ENCODE assay signal across 8 mouse cellular contexts in genomic region chr2:119028941-119029551, GRCm38 (mm10). TPM values are rescaled to one million over a fixed set of nuclear protein-coding genes. Genes with fewer than 3 reads are reported as not detected.
DNase-seq lines count a peak whose midpoint lies in the region; ATAC-seq and TF ChIP-seq lines count a peak whose summit lies in the region.

TSS of gene Ccdc32 (minus strand) at chr2:119029393.

- DNase-seq in CD4-positive helper T cell, adult 2 months (ENCODE audit: low read depth, low spot score), result peak; percentile 93
- peak; percentile 82 for DNase-seq in brain, embryonic 18.5 days (ENCODE audit: low read depth, low spot score)
- DNase-seq in kidney, postnatal 0 days (ENCODE audit: low spot score), result peak; percentile 99
- peak; percentile 88 for DNase-seq in liver, embryonic 11.5 days (ENCODE audit: low spot score)
- DNase-seq in naive thymus-derived CD4-positive, alpha-beta T cell, adult 2 months (ENCODE audit: low read depth), result peak; percentile 94

- no peaks in the 10 kb centered on the region for H3K27me3 ChIP-seq in heart, embryonic 12.5 days (replicated peaks)
- H3K27me3 ChIP-seq in kidney, postnatal 0 days (ENCODE audit: insufficient read depth, low read length), result no peaks in the 10 kb centered on the region
- H3K27me3 ChIP-seq in liver, embryonic 11.5 days (replicated peaks; ENCODE audit: control insufficient read depth, insufficient read depth, low read length), result no peaks in the 10 kb centered on the region
- H3K27me3 ChIP-seq in stomach, embryonic 14.5 days (ENCODE audit: control insufficient read depth, insufficient read depth, low read length), result no peaks in the 10 kb centered on the region

- peak within 1 kb of the TSS; percentile 74 for H3K4me3 ChIP-seq in heart, embryonic 12.5 days
- peak within 1 kb of the TSS; percentile 56 for H3K4me3 ChIP-seq in kidney, postnatal 0 days (replicated peaks; ENCODE audit: low read depth, low read length)
- peak within 1 kb of the TSS; percentile 72 for H3K4me3 ChIP-seq in liver, embryonic 11.5 days (ENCODE audit: low read depth, low read length)
- H3K4me3 ChIP-seq in stomach, embryonic 14.5 days (ENCODE audit: low read depth, low read length), result peak within 1 kb of the TSS; percentile 56

- ATAC-seq in erythroid progenitor cell, adult 5-6 weeks (replicated peaks; ENCODE audit: low FRiP score, poor library complexity, severe bottlenecking), result peak; percentile 91
- ATAC-seq in heart, embryonic 12.5 days (ENCODE audit: insufficient number of reproducible peaks, low FRiP score), result peak; percentile 92
- ATAC-seq in kidney, postnatal 0 days (replicated peaks; ENCODE audit: low FRiP score, low read depth), result peak; percentile 97
- peak; percentile 85 for ATAC-seq in liver, embryonic 11.5 days (replicated peaks; ENCODE audit: low FRiP score)
- peak; percentile 97 for ATAC-seq in stomach, embryonic 14.5 days (ENCODE audit: insufficient number of reproducible peaks, insufficient read depth, low FRiP score, low read depth)

- H3K27ac ChIP-seq in heart, embryonic 12.5 days (ENCODE audit: poor library complexity, severe bottlenecking), result no peak within 1 kb of the TSS
- H3K27ac ChIP-seq in kidney, postnatal 0 days, result peak within 1 kb of the TSS; percentile 3; the same call in 1 of the 2 replicates
- no peak within 1 kb of the TSS for H3K27ac ChIP-seq in liver, embryonic 11.5 days (ENCODE audit: low read depth, low read length)
- H3K27ac ChIP-seq in stomach, embryonic 14.5 days (ENCODE audit: low read length), result no peak within 1 kb of the TSS

- TF ChIP-seq CTCF in kidney, postnatal 0 days (IDR thresholded peaks at IDR 0.05; ENCODE audit: low read depth), result no peak

- peaks cover 9% of the 10 kb centered on the region for H3K4me1 ChIP-seq in heart, embryonic 12.5 days (replicated peaks)
- H3K4me1 ChIP-seq in kidney, postnatal 0 days (replicated peaks; ENCODE audit: insufficient read depth, low read length), result peaks cover 5% of the 10 kb centered on the region
- peaks cover 11% of the 10 kb centered on the region; the same call in 1 of the 2 replicates for H3K4me1 ChIP-seq in liver, embryonic 11.5 days (replicated peaks; ENCODE audit: control insufficient read depth, insufficient read depth, low read length)
- no peaks in the 10 kb centered on the region for H3K4me1 ChIP-seq in stomach, embryonic 14.5 days (ENCODE audit: control insufficient read depth, insufficient read depth, low read length)

- peak within 1 kb of the TSS; percentile 75 for H3K4me2 ChIP-seq in heart, embryonic 12.5 days
- H3K4me2 ChIP-seq in kidney, postnatal 0 days (ENCODE audit: low read length), result peak within 1 kb of the TSS; percentile 88
- H3K4me2 ChIP-seq in liver, embryonic 11.5 days, result peak within 1 kb of the TSS; percentile 87
- H3K4me2 ChIP-seq in stomach, embryonic 14.5 days (replicated peaks; ENCODE audit: low read depth, low read length), result peak within 1 kb of the TSS; percentile 73

- H3K9me3 ChIP-seq in heart, embryonic 12.5 days (replicated peaks), result no peaks in the 10 kb centered on the region
- H3K9me3 ChIP-seq in kidney, postnatal 0 days (replicated peaks; ENCODE audit: low read length), result no peaks in the 10 kb centered on the region
- H3K9me3 ChIP-seq in liver, embryonic 11.5 days (ENCODE audit: control insufficient read depth, low read length), result no peaks in the 10 kb centered on the region
- H3K9me3 ChIP-seq in stomach, embryonic 14.5 days (ENCODE audit: control insufficient read depth, low read depth, low read length), result no peaks in the 10 kb centered on the region

- peak within 1 kb of the TSS; percentile 80 for H3K9ac ChIP-seq in heart, embryonic 12.5 days
- peak within 1 kb of the TSS; percentile 66 for H3K9ac ChIP-seq in kidney, postnatal 0 days (ENCODE audit: low read depth, low read length)
- H3K9ac ChIP-seq in liver, embryonic 11.5 days (ENCODE audit: low read depth, low read length), result peak within 1 kb of the TSS; percentile 79
- H3K9ac ChIP-seq in stomach, embryonic 14.5 days (replicated peaks; ENCODE audit: low read depth, low read length), result peak within 1 kb of the TSS; percentile 49

- H3K36me3 ChIP-seq in heart, embryonic 12.5 days, result peaks cover 21% of the 10 kb centered on the region; the same call in 1 of the 2 replicates
- H3K36me3 ChIP-seq in kidney, postnatal 0 days (ENCODE audit: insufficient read depth, low read length), result 0 out of 2 replicates have a peak, but pooled peaks cover 6% of the 10 kb centered on the region
- no peaks in the 10 kb centered on the region for H3K36me3 ChIP-seq in liver, embryonic 11.5 days (ENCODE audit: control insufficient read depth, insufficient read depth, low read length)
- H3K36me3 ChIP-seq in stomach, embryonic 14.5 days (ENCODE audit: control insufficient read depth, insufficient read depth, low read length), result no peaks in the 10 kb centered on the region

- under 1% methylated on average over 28 of the region's 28 CpGs for WGBS in heart, embryonic 12.5 days
- WGBS in kidney, postnatal 0 days, result under 1% methylated on average over 28 of the region's 28 CpGs
- WGBS in liver, embryonic 11.5 days, result under 1% methylated on average over 28 of the region's 28 CpGs
- WGBS in stomach, embryonic 14.5 days, result under 1% methylated on average over 28 of the region's 28 CpGs

RNA-seq across cellular contexts. Expression of gene Ccdc32, which starts in this region (rescaled TPM):
- 4.6 and 7.2 TPM in 2 replicates for total RNA-seq in erythroid progenitor cell, adult 5-6 weeks (2015; ENCODE audit: low replicate concordance)
- 10.1 and 12.9 TPM in 2 replicates for total RNA-seq in erythroid progenitor cell, adult 5-6 weeks (2017; ENCODE audit: low replicate concordance)
- polyA plus RNA-seq in heart, embryonic 12.5 days (2016; fragmentation: Nextera tagmentation; extraction: Ambion mirVana), result 16.3 and 18.3 TPM in 2 replicates
- polyA plus RNA-seq in kidney, postnatal 0 days (2015; fragmentation: Nextera tagmentation; extraction: Ambion mirVana), result 29.9 and 30.1 TPM in 2 replicates
- polyA plus RNA-seq in liver, embryonic 11.5 days (2014; fragmentation: Nextera tagmentation; extraction: Ambion mirVana), result 24.8 and 26.5 TPM in 2 replicates
- 22.4 and 23.5 TPM in 2 replicates for polyA plus RNA-seq in stomach, embryonic 14.5 days (2014; fragmentation: Nextera tagmentation; extraction: Ambion mirVana)
